Mouse (Mus musculus) spleen, adult 2 months (tissue): ENCODE measurements around the gene Wdr89.

Experiments
- CTCF ChIP-seq: fragments of 200-500 bp; IDR thresholded peaks from 2 replicates; pipeline ENCODE4 v1.5.1; 2011; ENCODE audit warnings: mild to moderate bottlenecking, inconsistent platforms; ENCODE audit not compliant: insufficient read depth, insufficient read length, insufficient replicate concordance; ENCODE audit errors: extremely low read depth
- POLR2A ChIP-seq: fragments of 200-500 bp; IDR thresholded peaks from 2 replicates; pipeline ENCODE4 v1.6.1; 2011; ENCODE audit warnings: low read depth, low read length, inconsistent platforms

DNA sequence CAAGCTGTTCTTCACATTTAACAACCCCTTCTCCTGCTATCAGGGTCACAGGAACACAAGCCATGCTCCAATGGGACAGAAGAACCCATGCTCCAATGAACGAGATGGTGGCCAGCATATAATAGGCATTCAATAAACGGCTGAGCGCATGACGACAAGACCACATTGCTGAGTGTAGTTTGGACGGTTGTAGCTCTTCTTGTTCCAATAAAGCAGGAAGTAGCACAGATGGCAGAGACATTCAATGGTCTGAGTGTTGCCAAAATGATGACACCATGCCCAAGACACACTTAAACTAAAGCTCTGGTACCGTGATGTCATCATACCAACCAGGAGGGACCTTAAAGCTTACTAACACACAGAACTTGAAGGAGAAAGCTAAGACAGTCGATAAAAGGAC lies 56.6 kb downstream of the Wdr89 start:
- no peak for TF ChIP-seq CTCF
- TF ChIP-seq POLR2A: no peak
